Mouse (Mus musculus): Measurements from ENCODE around the gene Arhgef10l. TPM values are rescaled to one million over a fixed set of nuclear protein-coding genes. Genes with fewer than 3 reads are reported as not detected.
A peak's percentile ranks its signal among the peaks of the same experiment; 100 is the strongest.

The Arhgef10l gene
- total RNA-seq, 2 experiments from 2014 or later, result 55.4 to 68.4 TPM

DNA sequence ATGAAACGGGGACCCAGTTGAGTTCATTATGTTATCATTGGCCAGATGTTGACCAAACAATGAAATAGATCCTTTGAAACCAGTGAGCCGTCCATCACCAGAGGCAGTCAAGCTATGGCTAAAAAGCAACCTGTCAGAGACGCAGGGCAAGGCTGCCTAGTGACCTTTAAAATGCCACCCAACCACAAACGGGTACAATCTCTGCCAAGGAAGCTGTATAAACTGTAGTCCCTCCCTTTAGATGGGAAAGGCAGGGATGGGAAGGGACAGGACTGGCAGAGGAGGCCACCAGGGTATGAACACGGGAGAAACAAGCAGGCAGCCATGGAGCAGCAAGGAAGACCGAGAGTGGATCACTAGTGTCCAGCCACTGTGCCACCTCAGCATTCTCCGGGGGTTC lies 759 bp downstream of the Arhgef10l start:
- DNase-seq, result no peak
- intact Hi-C loops (cut with DNase I), result no loop called here

DNA sequence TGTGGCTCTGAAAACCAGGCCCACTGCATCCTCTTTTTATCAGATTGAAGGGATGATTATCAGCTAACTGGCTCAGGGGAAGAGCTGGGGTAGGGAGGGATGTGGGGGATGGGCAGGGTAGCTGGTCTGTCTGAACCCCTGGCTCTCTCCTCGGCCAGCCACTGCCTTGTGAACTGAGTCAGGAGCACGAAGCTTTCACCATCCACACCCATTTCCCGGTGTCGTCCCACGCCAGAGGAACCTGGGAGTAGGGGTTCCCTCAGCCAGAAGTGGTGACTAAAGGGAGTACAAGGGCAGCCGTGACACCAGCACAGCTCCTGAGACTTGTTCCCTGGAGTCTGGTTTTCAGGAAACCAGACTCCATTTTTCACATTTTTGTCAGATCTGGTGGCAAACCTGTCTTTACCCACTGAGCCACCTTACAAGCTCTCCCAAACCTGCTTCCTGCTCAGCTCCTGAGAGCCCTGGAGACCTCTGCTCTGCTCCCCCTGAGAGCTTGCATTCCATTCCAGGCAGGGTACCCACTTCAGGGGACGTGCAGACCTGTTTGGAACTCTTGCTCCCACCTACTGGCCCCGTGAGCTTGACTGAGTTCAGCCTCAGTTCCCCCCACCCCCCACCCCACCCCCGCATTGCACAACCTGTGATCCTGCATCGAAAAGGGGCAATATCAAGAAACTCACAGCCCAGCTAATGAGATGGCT lies 2.8 kb downstream of the Arhgef10l start:
- DNase-seq, result no peak
- intact Hi-C loops (cut with DNase I), result no loop called here

DNA sequence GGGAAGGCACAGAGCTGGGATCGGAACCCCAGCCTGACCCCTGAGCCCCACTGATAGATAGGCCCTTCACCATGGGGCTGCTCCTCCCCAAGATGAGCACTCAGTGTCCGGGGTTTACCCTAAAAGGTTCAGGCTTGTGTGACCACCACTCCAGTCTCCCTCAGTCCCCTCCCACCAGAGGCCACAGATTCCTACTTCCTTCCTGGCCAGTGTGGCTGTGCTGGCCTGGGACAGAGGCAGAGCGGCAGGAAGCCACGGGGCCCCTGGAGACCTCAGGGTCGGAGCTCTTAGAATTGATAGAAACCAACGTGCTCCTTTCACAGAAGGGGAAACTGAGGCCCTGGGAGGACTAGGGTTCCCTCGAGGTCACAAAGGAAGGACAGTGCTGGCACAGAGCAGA lies 3.4 kb downstream of the Arhgef10l start:
- intact Hi-C loops (cut with DNase I), result no loop called here
- DNase-seq, result peak; percentile 41 to 52

DNA sequence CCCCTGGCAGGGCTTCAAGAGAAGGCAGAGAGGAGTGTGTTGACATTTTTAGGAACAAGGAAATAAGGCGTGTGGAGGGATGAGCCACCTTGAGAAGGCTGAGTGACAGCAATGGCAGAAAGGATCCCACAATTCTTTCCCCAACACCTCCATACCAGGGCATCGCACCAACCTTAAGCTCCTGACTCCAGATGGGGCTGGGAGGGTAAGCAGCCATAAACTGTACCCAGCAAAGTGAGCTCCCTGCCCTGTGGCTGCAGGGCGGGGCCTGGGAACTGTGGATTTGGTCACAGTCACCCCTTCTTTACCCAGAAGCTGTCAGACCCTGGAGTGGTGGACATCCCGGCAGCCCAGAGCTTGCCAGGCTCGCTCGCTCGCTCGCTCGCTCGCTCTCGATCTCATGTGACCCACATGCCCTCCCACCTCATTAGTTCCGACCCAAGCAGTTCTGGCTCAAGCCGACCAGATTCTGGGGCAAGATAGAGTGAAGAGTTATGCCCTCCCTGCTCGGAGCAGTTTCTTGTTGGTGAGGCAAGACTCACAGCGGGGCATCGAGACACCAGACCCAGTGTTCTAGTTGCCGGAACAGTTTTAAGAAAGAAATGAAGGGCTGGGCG lies 4.3 kb downstream of the Arhgef10l start:
- no peak for DNase-seq
- intact Hi-C loops (cut with DNase I), result no loop called here

- intact Hi-C loops (cut with DNase I), result no loop called here
- peak; percentile 88 to 89 for DNase-seq
Measured at GRCm38 (mm10) chr4:140657681-140658575, 7.9 kb downstream of the Arhgef10l start.

- DNase-seq, result no peak
- intact Hi-C loops (cut with DNase I), result no loop called here
Measured at GRCm38 (mm10) chr4:140656529-140656928, 9.3 kb downstream of the Arhgef10l start.

DNA sequence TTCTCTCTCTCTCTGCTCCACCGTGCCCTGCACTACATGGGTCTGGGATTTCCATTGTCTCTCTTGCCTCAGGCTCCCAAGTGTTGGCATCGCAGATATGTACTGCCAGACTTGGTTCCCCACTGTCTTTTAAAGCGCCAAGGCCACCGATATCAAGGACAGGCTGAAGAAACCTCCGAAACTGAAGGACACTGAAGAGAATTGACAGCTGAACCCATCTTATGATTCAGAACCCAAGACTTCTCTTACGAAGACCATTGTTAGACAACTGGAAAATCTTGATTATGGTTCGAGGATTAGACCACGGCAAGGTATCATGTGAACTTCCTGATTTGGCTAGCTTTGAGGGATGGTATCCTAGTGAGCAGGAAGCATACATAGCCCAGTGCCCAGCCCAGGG lies 11.0 kb downstream of the Arhgef10l start:
- intact Hi-C loops (cut with DNase I), result no loop called here
- no peak for DNase-seq

GRCm38 (mm10) chr4:140653835-140654583 lies 11.8 kb downstream of the Arhgef10l start:
- DNase-seq, result no peak
- intact Hi-C loops (cut with DNase I), result no loop called here

DNA sequence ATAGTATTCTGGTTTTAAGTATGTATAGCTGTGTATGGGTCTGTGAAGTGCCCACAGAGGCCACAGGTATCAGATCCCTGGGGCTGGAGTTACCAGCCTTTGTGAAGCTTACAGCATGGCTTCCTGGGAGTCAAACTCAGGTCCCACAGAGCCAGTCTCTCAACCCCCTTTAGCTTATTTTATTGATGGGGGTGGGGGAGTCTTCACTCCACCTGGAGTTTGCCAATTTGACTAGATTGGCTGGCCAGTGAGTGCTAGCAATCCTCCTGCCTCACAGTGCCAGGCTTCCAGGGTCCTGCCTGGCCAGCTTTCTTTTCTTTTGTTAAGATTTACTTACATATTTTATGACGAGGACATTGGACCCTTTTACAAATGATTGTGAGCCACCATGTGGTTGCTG lies 16.1 kb downstream of the Arhgef10l start:
- intact Hi-C loops (cut with DNase I), result no loop called here
- no peak for DNase-seq

DNA sequence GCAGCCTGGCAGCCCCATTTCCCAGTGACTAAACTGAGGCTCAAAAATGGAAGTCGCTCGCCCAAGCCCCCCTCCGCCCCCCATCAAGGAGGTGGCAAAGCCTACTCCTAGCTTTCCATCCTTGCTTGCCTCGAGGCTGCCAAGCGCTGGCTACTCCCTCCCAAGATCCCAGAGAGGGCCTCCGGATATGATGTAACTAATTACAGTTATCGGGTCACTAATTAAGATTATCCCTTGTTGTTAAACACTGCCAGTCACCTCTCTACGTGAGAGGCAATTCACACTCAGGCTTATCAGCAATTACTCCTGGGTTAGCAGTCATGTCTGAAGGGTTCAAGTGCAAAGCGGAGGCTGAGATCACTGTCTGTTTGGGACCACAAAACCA lies 16.6 kb downstream of the Arhgef10l start:
- intact Hi-C loops (cut with DNase I), result no loop called here

DNA sequence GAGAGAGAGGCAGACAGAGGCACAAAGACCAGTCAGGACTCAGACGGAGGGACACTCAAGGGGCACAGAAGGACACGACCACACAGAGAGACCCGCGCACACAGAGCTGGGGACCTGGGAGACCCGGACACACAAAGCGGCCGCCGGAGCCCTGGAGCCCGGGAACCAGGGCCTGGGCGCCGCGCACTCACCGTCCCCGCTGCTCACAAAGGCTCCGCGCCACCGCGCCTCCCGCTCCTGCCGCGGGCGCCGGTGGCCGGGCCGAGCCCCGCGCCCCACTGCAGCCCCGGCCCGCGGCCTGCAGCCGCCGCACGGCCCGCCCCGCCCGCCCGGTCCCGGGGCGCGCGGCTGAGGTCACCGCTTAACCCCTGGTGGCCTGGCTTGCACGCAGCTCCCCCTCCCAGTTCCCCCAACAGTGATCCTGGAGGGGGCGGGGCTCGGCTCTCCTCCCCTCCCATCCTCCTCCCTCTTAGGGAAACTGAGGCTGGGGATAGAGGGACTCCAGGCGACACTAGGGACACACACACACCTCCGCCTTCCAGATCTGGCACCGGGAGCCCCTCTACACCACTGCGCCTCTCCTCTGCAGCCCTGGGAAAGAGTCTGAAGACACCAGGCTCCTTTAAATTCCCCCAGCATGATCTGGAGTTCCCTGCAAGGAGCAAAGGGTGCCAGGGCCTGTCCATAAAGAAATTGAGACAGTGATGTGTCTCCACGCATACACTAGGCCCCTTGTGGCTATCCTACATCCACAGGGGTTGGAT lies 17.2 kb downstream of the Arhgef10l start:
- DNase-seq, result peak; percentile 69 to 72
- intact Hi-C loops (cut with DNase I), result no loop called here

More for the DNA sequence above, 16.6 kb downstream of the Arhgef10l start:
- DNase-seq, result peak in 1 of 2 experiments; percentile 47

GRCm38 (mm10) chr4:140647711-140648421 lies 17.9 kb downstream of the Arhgef10l start:
- intact Hi-C loops (cut with DNase I), result no loop called here
- DNase-seq, result peak; percentile 57 to 62

DNA sequence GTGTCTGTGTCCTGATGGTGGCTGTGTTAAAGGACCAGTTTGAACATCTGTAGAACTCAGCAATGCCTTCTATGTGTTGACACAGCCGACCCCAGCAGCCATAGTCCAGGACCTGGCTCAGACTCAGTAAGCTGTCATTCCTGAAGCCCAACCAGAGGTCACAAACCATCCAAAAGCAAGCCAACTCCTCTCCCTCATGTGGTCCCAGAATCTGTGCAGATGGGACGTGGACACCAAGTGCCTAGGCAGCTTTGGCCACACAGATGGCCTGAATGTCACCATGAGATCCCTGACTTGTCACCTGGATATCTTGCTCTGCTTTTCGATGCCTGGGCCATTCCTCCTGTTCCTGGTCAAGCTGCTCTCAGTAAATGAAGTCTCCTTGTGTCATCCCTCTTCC lies 20.2 kb downstream of the Arhgef10l start:
- intact Hi-C loops (cut with DNase I), result no loop called here
- peak; percentile 48 to 55 for DNase-seq

DNA sequence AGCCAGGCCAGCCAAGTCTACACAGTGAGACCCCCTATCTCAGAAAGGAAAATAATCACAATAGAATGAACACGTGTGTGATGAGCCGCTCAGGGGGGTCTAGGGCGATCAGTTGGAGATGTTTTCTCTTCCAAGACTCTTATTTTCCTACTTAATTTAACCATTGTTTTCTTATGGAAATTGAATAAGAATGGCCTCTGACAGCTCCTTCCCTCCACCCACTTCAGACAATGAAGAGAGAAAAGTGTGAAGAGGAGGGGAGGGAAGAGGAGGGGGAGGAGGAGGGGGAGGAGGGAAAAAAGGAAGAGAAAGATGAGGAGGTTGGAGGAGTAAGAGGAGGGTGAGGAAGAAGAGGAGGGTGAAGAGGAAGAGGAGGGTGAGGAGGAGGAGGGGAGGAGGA lies 21.1 kb downstream of the Arhgef10l start:
- DNase-seq, result no peak
- intact Hi-C loops (cut with DNase I), result no loop called here

- no peak for DNase-seq
- intact Hi-C loops (cut with DNase I), result no loop called here
Measured at GRCm38 (mm10) chr4:140644276-140644675, 21.5 kb downstream of the Arhgef10l start.

DNA sequence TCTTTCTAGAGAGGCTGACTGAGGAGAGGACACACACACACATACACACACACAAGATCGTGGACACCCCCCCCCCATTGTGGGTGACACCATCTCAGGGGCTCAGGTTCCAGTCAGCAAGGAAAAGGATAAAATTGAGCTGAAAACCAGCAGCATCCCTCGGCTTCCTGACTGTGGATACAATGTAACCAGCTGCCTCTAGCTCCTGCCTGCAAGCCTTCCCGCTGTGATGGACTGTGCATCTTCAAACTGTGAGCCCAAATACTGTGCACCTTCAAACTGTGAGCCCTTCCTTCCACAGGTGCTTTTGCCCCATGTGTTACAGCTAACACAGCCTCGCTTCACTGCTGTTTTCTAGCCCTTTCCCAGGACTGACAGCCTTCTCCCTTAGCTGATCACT lies 23.4 kb downstream of the Arhgef10l start:
- DNase-seq, result no peak
- intact Hi-C loops (cut with DNase I), result no loop called here

DNA sequence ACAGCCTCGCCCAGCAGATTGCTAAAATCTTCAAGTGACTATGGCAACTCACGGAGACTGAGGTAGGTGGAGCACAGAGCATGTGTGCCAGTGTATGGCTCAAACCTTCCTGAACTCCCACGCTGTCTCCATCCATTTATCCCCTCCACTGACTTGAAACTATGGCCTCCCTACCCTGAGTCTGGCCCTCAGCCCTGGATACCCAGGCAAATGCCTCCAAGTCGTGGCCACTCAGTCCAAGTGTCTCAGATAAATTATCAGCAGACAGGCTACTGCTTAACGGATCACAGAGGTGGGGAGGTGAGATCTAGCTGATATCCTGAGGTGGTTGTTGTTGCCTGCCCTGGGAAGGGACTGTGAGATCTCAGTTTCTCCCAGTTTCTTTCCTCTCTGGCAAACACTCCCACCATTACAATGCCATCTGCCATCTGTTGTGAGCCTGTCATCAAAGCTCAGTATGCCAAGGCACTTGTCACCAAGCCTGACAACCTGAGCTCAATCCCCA lies 24.3 kb downstream of the Arhgef10l start:
- DNase-seq, result no peak
- intact Hi-C loops (cut with DNase I), result no loop called here

DNA sequence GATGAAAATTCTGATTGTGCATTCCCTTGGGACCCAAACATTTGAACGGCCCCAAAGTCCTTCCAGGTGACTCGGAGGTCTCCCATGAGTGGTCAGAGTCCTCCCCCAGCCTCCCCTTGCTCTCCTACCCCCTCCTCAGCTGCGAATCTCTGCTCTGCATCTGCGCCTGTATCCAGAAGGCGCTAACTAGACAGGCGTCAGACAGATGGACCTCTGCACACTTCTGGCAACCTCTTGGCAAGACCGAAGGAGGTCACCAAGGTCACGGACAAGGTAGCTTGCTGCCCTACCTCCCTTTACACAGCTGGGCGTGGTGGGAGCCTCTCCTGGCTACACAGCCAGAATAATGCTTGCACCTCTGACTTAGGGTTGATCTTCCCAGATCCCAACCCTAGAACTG lies 25.1 kb downstream of the Arhgef10l start:
- intact Hi-C loops (cut with DNase I), result no loop called here

DNA sequence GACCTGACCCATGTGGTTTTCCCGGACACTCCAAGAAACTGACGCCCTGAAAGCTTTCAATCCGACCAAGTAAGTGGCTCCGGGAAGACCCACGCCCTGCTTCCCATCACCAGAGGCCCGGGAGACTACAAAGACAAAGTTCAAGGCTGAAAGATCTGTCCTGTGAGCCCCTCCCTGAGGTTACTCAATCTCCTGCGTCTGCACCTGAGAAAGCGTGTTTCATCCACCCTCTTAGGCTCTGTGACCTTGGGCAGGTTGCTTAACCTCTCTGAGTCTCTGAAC lies 25.6 kb downstream of the Arhgef10l start:
- intact Hi-C loops (cut with DNase I), result no loop called here
- no peak for DNase-seq

More for the DNA sequence above, 25.1 kb downstream of the Arhgef10l start:
- no peak for DNase-seq

All from heart, postnatal 10 days (tissue).